27 mouse cellular contexts compared by ENCODE assay signal in genomic region chr1:122575954-122576353, GRCm38 (mm10).
DNase-seq lines count a peak whose midpoint lies in the region; ATAC-seq and TF ChIP-seq lines count a peak whose summit lies in the region.
"Had no signal": no experiment of that assay in that cellular context is flagged by ENCODE, and none has a peak within 500 bp of the region (broad histone marks: within the 10 kb centered on the region; RNA-seq: fewer than 3 reads in every experiment).

No protein-coding gene starts in this region.

- no peaks in the 10 kb centered on the region for H3K27me3 ChIP-seq in forebrain, embryonic 16.5 days (replicated peaks; ENCODE audit: control insufficient read depth, insufficient read depth, low read length)
- H3K27me3 ChIP-seq in forebrain, embryonic 15.5 days, result no peaks in the 10 kb centered on the region
- H3K27me3 ChIP-seq: heart, embryonic 13.5 days; hindbrain, embryonic 13.5 days; liver, embryonic 15.5 days; lung, embryonic 15.5 days had no signal

- H3K4me2 ChIP-seq in forebrain, embryonic 16.5 days (ENCODE audit: low read length), result no peak overlapping the region
- H3K4me2 ChIP-seq in forebrain, embryonic 15.5 days (replicated peaks), result no peak overlapping the region
- H3K4me2 ChIP-seq: heart, embryonic 13.5 days; hindbrain, embryonic 13.5 days; liver, embryonic 15.5 days; lung, embryonic 15.5 days had no signal

- H3K36me3 ChIP-seq in forebrain, embryonic 16.5 days (ENCODE audit: control insufficient read depth, insufficient read depth), result no peaks in the 10 kb centered on the region
- no peaks in the 10 kb centered on the region for H3K36me3 ChIP-seq in forebrain, embryonic 15.5 days
- H3K36me3 ChIP-seq: forebrain, embryonic 10.5 days; heart, embryonic 13.5 days; hindbrain, embryonic 13.5 days; limb, embryonic 10.5 days; liver, embryonic 15.5 days; lung, embryonic 15.5 days had no signal

- peak; percentile 2 to 58 for DNase-seq in left cerebral cortex, postnatal 25 days (ENCODE audit: low spot score in 2 of 2)
- DNase-seq in left cerebral cortex, adult 18-20 months (ENCODE audit: low spot score in 2 of 2), result no peak
- peak; percentile 70 for DNase-seq in brain, embryonic 14.5 days (ENCODE audit: low read depth)
- DNase-seq in layer of hippocampus, postnatal 14 days (ENCODE audit: low spot score in 2 of 2), result peak; percentile 7 to 66
- no peak for DNase-seq in ovary, postnatal 36 days (ENCODE audit: low spot score)
- DNase-seq: adrenal gland, postnatal 14 days; cerebellum, adult 11-12 months; gastrocnemius, postnatal 25 days; heart, adult 18-20 months; heart, postnatal 36 days; kidney, adult 2 months; liver; lung, postnatal 4 days; right cerebral cortex, adult 18-20 months; spleen, adult 18-20 months; thymus, postnatal 14 days had no signal

- TF ChIP-seq CTCF in brain, embryonic 14.5 days (IDR thresholded peaks at IDR 0.05; ENCODE audit: borderline replicate concordance, extremely low read depth, insufficient read depth, insufficient read length), result no peak

- no peak overlapping the region for H3K9ac ChIP-seq in forebrain, embryonic 16.5 days (replicated peaks; ENCODE audit: low read depth, low read length)
- no peak overlapping the region for H3K9ac ChIP-seq in forebrain, embryonic 15.5 days (replicated peaks)
- H3K9ac ChIP-seq: heart, embryonic 13.5 days; hindbrain, embryonic 13.5 days; liver, embryonic 15.5 days; lung, embryonic 15.5 days had no signal

- intact Hi-C loops in left cerebral cortex, postnatal 25 days (cut with DNase I), result no loop called here

- no peak overlapping the region for H3K27ac ChIP-seq in forebrain, embryonic 16.5 days (ENCODE audit: low read length)
- H3K27ac ChIP-seq in forebrain, embryonic 15.5 days (replicated peaks), result no peak overlapping the region
- H3K27ac ChIP-seq: forebrain, embryonic 10.5 days; heart, embryonic 13.5 days; hindbrain, embryonic 13.5 days; kidney, postnatal 0 days; limb, embryonic 10.5 days; liver, embryonic 15.5 days; lung, embryonic 15.5 days had no signal

- 56% methylated on average over 4 of the region's 4 CpGs for WGBS in forebrain, embryonic 16.5 days
- 66% methylated on average over 4 of the region's 4 CpGs for WGBS in forebrain, embryonic 15.5 days

- H3K4me1 ChIP-seq in forebrain, embryonic 16.5 days (replicated peaks; ENCODE audit: control insufficient read depth, insufficient read depth, low read length), result no peaks in the 10 kb centered on the region
- no peaks in the 10 kb centered on the region for H3K4me1 ChIP-seq in forebrain, embryonic 15.5 days
- H3K4me1 ChIP-seq: forebrain, embryonic 10.5 days; heart, embryonic 13.5 days; hindbrain, embryonic 13.5 days; limb, embryonic 10.5 days; liver, embryonic 15.5 days; lung, embryonic 15.5 days had no signal

- H3K4me3 ChIP-seq in forebrain, embryonic 16.5 days (replicated peaks; ENCODE audit: low read length), result no peak overlapping the region
- H3K4me3 ChIP-seq in forebrain, embryonic 15.5 days, result no peak overlapping the region
- H3K4me3 ChIP-seq: forebrain, embryonic 10.5 days; heart, embryonic 13.5 days; hindbrain, embryonic 13.5 days; limb, embryonic 10.5 days; liver, embryonic 15.5 days; lung, embryonic 15.5 days had no signal

- ATAC-seq in forebrain, embryonic 16.5 days, result peak; percentile 62
- no peak for ATAC-seq in forebrain, embryonic 15.5 days (replicated peaks)
- ATAC-seq: CD4-positive, CD25-positive, alpha-beta regulatory T cell, adult 4 months; midbrain, embryonic 16.5 days had no signal

- TF ChIP-seq POLR2A in brain, embryonic 14.5 days (IDR thresholded peaks at IDR 0.05; ENCODE audit: borderline replicate concordance, extremely low read depth, insufficient read depth, insufficient read length, poor library complexity, severe bottlenecking), result no peak

- H3K9me3 ChIP-seq in forebrain, embryonic 16.5 days (ENCODE audit: control insufficient read depth, low read length), result no peaks in the 10 kb centered on the region
- H3K9me3 ChIP-seq in forebrain, embryonic 15.5 days, result no peaks in the 10 kb centered on the region
- H3K9me3 ChIP-seq: forebrain, embryonic 10.5 days; heart, embryonic 13.5 days; hindbrain, embryonic 13.5 days; limb, embryonic 10.5 days; liver, embryonic 15.5 days; lung, embryonic 15.5 days had no signal

Comparison
In these comparisons a context has a peak if more than half of its experiments do, and no peak if none do; other contexts are left out.
1. DNase-seq: peak in left cerebral cortex, postnatal 25 days (2 of 2), brain, embryonic 14.5 days (single experiment) and layer of hippocampus, postnatal 14 days (2 of 2); none in left cerebral cortex, adult 18-20 months (0 of 2) and ovary, postnatal 36 days (single experiment).